Mouse (Mus musculus): ENCODE results near the gene 4930595D18Rik. TPM values are rescaled to one million over a fixed set of nuclear protein-coding genes. Genes with fewer than 3 reads are reported as not detected.

4930595D18Rik gene
- not detected in 2 replicates for polyA plus RNA-seq (2015; fragmentation: Nextera tagmentation; extraction: Ambion mirVana)

- Histone ChIP-seq H3K27me3 (ENCODE audit: control insufficient read depth, insufficient read depth, low read depth, low read length) (no peaks in the 10 kb centered on the region), H3K4me1 (ENCODE audit: control insufficient read depth, insufficient read depth, low read length) (no peaks in the 10 kb centered on the region), H3K4me3 (ENCODE audit: low read depth, low read length) (no peak within 1 kb of the TSS), H3K9ac (ENCODE audit: low read depth, low read length) (no peak within 1 kb of the TSS), H3K4me2 (ENCODE audit: low read length) (no peak within 1 kb of the TSS), H3K9me3 (replicated peaks; ENCODE audit: control insufficient read depth, low read length, poor library complexity, severe bottlenecking) (no peaks in the 10 kb centered on the region), H3K27ac (ENCODE audit: low read length) (no peak within 1 kb of the TSS), H3K36me3 (ENCODE audit: control insufficient read depth, insufficient read depth, low read length) (no peaks in the 10 kb centered on the region)
- 79% methylated on average over 5 of the region's 5 CpGs for WGBS
- ATAC-seq, result no peak
Observed at GRCm38 (mm10) chr12:111184476-111184875, at the start of gene 4930595D18Rik. TSS of gene 4930595D18Rik (minus strand) at chr12:111184491.

- Histone ChIP-seq H3K36me3 (ENCODE audit: control insufficient read depth, insufficient read depth, low read length) (peaks cover 4% of the 10 kb centered on the region; the same call in 1 of the 2 replicates), H3K9me3 (replicated peaks; ENCODE audit: control insufficient read depth, low read length, poor library complexity, severe bottlenecking) (no peaks in the 10 kb centered on the region), H3K4me3 (ENCODE audit: low read depth, low read length) (no peak overlapping the region), H3K4me1 (ENCODE audit: control insufficient read depth, insufficient read depth, low read length) (peaks cover 5% of the 10 kb centered on the region; the same call in 1 of the 2 replicates), H3K27ac (ENCODE audit: low read length) (no peak overlapping the region), H3K4me2 (ENCODE audit: low read length) (no peak overlapping the region), H3K9ac (ENCODE audit: low read depth, low read length) (no peak overlapping the region), H3K27me3 (ENCODE audit: control insufficient read depth, insufficient read depth, low read depth, low read length) (no peaks in the 10 kb centered on the region)
- WGBS, result 94% methylated on average over 4 of the region's 4 CpGs
- ATAC-seq, result no peak
Observed at GRCm38 (mm10) chr12:111233798-111234197, 49.5 kb upstream of the 4930595D18Rik start.

DNA sequence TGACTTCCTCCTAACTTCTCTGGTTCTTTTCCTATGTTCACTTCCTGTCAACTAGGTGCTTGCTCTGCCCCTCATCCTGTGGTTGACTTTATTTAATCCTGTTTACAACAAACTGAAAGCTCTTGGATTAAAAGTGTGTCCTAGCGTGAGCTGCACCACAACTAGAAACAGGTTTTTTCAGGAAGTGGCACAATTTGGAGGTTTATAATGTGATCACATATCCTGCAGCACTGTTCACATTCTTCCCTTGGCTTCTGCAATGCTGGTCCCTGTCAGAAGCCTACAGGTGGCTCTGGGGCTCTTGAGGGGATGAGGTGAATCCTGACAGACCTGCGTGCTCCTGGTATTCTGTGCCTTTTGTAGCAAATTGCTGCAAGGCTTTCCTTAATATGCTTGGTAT lies 46.5 kb upstream of the 4930595D18Rik start:
- no peak overlapping the region for H3K4me2 ChIP-seq (ENCODE audit: low read length)
- H3K9ac ChIP-seq (ENCODE audit: low read depth, low read length), result no peak overlapping the region
- ATAC-seq, result no peak
- H3K9me3 ChIP-seq (replicated peaks; ENCODE audit: control insufficient read depth, low read length, poor library complexity, severe bottlenecking), result no peaks in the 10 kb centered on the region
- no peaks in the 10 kb centered on the region for H3K27me3 ChIP-seq (ENCODE audit: control insufficient read depth, insufficient read depth, low read depth, low read length)
- H3K4me1 ChIP-seq (ENCODE audit: control insufficient read depth, insufficient read depth, low read length), result no peaks in the 10 kb centered on the region
- H3K4me3 ChIP-seq (ENCODE audit: low read depth, low read length), result no peak overlapping the region
- H3K27ac ChIP-seq (ENCODE audit: low read length), result no peak overlapping the region
- WGBS, result 96% methylated on average over 2 of the region's 2 CpGs
- no peaks in the 10 kb centered on the region for H3K36me3 ChIP-seq (ENCODE audit: control insufficient read depth, insufficient read depth, low read length)

DNA sequence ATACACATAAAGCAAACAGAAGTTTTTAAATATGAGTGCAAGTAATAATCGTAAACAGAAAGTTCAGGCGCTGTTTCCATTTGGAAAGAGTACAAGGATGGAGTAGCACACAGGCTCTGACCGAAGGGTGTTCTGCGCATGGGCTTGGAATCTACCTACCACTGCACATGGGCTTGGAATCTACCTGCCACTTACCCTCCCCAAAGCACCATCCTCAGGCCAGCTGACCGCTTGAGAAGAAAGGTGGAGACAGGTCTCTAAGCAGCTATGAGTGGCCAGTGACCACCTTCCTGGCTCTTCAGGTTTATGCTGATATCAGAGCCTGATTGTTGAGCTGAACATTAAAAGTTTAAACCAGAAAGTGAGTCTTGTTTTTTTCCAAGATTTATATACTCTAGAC lies 44.2 kb upstream of the 4930595D18Rik start:
- Histone ChIP-seq H3K4me1 (ENCODE audit: control insufficient read depth, insufficient read depth, low read length) (no peaks in the 10 kb centered on the region), H3K9me3 (replicated peaks; ENCODE audit: control insufficient read depth, low read length, poor library complexity, severe bottlenecking) (no peaks in the 10 kb centered on the region), H3K4me3 (ENCODE audit: low read depth, low read length) (no peak overlapping the region), H3K27ac (ENCODE audit: low read length) (no peak overlapping the region), H3K27me3 (ENCODE audit: control insufficient read depth, insufficient read depth, low read depth, low read length) (no peaks in the 10 kb centered on the region), H3K36me3 (ENCODE audit: control insufficient read depth, insufficient read depth, low read length) (no peaks in the 10 kb centered on the region), H3K9ac (ENCODE audit: low read depth, low read length) (no peak overlapping the region), H3K4me2 (ENCODE audit: low read length) (no peak overlapping the region)
- no peak for ATAC-seq
- 97% methylated on average over 5 of the region's 5 CpGs for WGBS

DNA sequence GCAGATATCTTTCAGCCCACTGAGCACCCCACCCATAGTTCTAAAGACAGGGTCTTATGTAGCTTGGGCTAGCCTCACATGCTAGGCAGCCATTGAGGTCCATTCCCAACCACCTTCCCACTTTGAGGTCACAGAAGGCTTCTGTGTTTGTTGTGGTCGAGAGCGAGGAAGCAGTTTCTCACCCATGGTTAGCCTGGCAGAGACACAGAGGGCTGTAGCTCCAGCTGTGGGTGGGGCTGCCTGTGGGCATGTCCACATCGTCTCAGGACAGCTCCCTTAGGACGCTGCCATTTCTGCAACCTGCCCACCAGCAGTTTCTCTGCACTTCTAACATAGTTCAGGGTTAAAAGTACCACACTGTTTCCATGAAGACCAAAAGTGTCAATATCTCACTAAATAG lies 43.1 kb upstream of the 4930595D18Rik start:
- H3K27ac ChIP-seq (ENCODE audit: low read length), result no peak overlapping the region
- no peak overlapping the region for H3K4me2 ChIP-seq (ENCODE audit: low read length)
- 81% methylated on average over 4 of the region's 4 CpGs for WGBS

DNA sequence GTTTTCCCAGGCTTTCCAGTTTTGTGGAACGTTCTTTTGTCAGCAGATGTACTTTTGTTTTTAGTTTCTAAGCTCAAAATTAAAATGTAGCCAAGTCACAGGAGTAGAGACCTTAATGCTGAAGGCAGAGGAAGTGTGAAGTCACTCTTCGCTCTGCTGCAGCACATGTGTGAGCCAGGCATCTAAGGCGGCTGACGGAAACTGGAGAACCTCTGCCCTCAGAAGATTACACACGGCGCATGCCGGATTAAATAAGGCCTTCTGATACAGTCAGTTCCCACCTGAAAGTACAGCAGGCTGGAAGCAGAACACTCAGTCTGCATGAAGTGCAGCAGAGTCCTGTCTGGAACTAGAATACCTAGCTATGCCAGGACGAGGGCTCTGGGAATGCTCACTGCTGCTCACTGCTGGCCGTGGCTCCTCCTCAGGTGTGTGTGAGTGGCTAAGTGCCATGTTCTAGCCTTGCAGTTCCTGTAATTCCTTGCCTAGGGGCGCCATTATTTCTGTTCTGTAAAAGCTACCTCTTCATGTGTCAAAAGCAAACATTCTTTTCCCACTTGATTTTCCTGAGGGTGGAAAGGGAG lies 41.0 kb upstream of the 4930595D18Rik start:
- Histone ChIP-seq H3K9ac (ENCODE audit: low read depth, low read length) (no peak overlapping the region), H3K27me3 (ENCODE audit: control insufficient read depth, insufficient read depth, low read depth, low read length) (no peaks in the 10 kb centered on the region), H3K9me3 (replicated peaks; ENCODE audit: control insufficient read depth, low read length, poor library complexity, severe bottlenecking) (peaks cover 3% of the 10 kb centered on the region; the same call in 1 of the 2 replicates), H3K4me1 (ENCODE audit: control insufficient read depth, insufficient read depth, low read length) (no peaks in the 10 kb centered on the region), H3K36me3 (ENCODE audit: control insufficient read depth, insufficient read depth, low read length) (peaks cover 17% of the 10 kb centered on the region), H3K4me3 (ENCODE audit: low read depth, low read length) (no peak overlapping the region), H3K27ac (ENCODE audit: low read length) (no peak overlapping the region), H3K4me2 (ENCODE audit: low read length) (no peak overlapping the region)
- 78% methylated on average over 10 of the region's 10 CpGs for WGBS
- ATAC-seq, result no peak

More for the DNA sequence above, 43.1 kb upstream of the 4930595D18Rik start:
- ATAC-seq, result no peak
- H3K27me3 ChIP-seq (ENCODE audit: control insufficient read depth, insufficient read depth, low read depth, low read length), result no peaks in the 10 kb centered on the region
- no peak overlapping the region for H3K9ac ChIP-seq (ENCODE audit: low read depth, low read length)
- H3K36me3 ChIP-seq (ENCODE audit: control insufficient read depth, insufficient read depth, low read length), result peaks cover 2% of the 10 kb centered on the region
- H3K9me3 ChIP-seq (replicated peaks; ENCODE audit: control insufficient read depth, low read length, poor library complexity, severe bottlenecking), result no peaks in the 10 kb centered on the region
- no peaks in the 10 kb centered on the region for H3K4me1 ChIP-seq (ENCODE audit: control insufficient read depth, insufficient read depth, low read length)
- H3K4me3 ChIP-seq (ENCODE audit: low read depth, low read length), result no peak overlapping the region

DNA sequence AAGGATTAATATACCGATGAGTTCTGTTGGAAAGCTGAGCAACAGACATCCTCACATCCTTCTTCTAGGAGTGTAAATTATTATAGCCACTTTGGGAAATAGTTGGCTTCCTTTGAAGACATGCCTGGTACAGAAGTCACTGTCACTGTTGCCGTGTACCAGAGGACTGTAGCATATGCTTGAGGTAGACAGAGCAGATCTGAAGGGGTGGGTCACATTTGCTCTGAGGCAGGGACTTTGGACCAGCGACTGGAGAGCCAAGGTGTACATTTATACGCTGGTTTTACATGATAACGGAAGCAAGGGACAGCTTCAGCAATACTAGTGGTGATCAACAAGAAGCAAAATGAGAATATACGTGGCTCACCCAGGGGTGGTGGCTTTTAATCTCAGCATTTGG lies 34.6 kb upstream of the 4930595D18Rik start:
- Histone ChIP-seq H3K4me1 (ENCODE audit: control insufficient read depth, insufficient read depth, low read length) (no peaks in the 10 kb centered on the region), H3K36me3 (ENCODE audit: control insufficient read depth, insufficient read depth, low read length) (peaks cover 17% of the 10 kb centered on the region), H3K9ac (ENCODE audit: low read depth, low read length) (no peak overlapping the region), H3K4me3 (ENCODE audit: low read depth, low read length) (no peak overlapping the region), H3K4me2 (ENCODE audit: low read length) (no peak overlapping the region), H3K9me3 (replicated peaks; ENCODE audit: control insufficient read depth, low read length, poor library complexity, severe bottlenecking) (peaks cover 3% of the 10 kb centered on the region; the same call in 1 of the 2 replicates), H3K27ac (ENCODE audit: low read length) (no peak overlapping the region), H3K27me3 (ENCODE audit: control insufficient read depth, insufficient read depth, low read depth, low read length) (no peaks in the 10 kb centered on the region)
- ATAC-seq, result no peak
- WGBS, result 98% methylated on average over 6 of the region's 6 CpGs

DNA sequence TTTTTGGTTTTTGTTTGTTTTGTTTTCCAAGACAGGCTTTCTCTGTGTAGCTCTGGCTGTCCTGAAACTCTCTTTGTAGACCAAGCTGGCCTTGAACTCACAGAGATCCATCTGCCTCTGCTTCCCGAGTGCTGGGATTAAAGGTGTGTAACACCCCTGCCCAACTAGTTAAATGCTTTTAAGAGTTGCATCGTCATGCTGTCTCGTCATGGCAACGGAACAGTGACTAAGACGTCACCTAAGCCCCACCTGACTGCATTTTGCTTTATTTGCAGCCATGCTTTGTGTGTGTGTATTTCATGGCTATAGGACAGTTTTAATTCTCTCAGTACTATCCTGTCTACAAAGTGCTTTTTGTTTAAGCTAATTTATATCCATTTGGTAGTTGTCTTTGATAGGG lies 27.4 kb upstream of the 4930595D18Rik start:
- Histone ChIP-seq H3K36me3 (ENCODE audit: control insufficient read depth, insufficient read depth, low read length) (no peaks in the 10 kb centered on the region), H3K27ac (ENCODE audit: low read length) (no peak overlapping the region), H3K27me3 (ENCODE audit: control insufficient read depth, insufficient read depth, low read depth, low read length) (no peaks in the 10 kb centered on the region), H3K4me1 (ENCODE audit: control insufficient read depth, insufficient read depth, low read length) (peaks cover 5% of the 10 kb centered on the region; the same call in 1 of the 2 replicates), H3K4me3 (ENCODE audit: low read depth, low read length) (no peak overlapping the region), H3K4me2 (ENCODE audit: low read length) (no peak overlapping the region), H3K9me3 (replicated peaks; ENCODE audit: control insufficient read depth, low read length, poor library complexity, severe bottlenecking) (no peaks in the 10 kb centered on the region), H3K9ac (ENCODE audit: low read depth, low read length) (no peak overlapping the region)
- 60% methylated on average over 5 of the region's 5 CpGs for WGBS
- no peak for ATAC-seq

- no peaks in the 10 kb centered on the region for H3K27me3 ChIP-seq (ENCODE audit: control insufficient read depth, insufficient read depth, low read depth, low read length)
- H3K4me1 ChIP-seq (ENCODE audit: control insufficient read depth, insufficient read depth, low read length), result peaks cover 22% of the 10 kb centered on the region
- 90% methylated on average over 3 of the region's 3 CpGs for WGBS
- H3K4me3 ChIP-seq (ENCODE audit: low read depth, low read length), result no peak overlapping the region
- H3K36me3 ChIP-seq (ENCODE audit: control insufficient read depth, insufficient read depth, low read length), result no peaks in the 10 kb centered on the region
- no peak overlapping the region for H3K9ac ChIP-seq (ENCODE audit: low read depth, low read length)
- no peak for ATAC-seq
- H3K27ac ChIP-seq (ENCODE audit: low read length), result no peak overlapping the region
- no peak overlapping the region for H3K4me2 ChIP-seq (ENCODE audit: low read length)
- H3K9me3 ChIP-seq (replicated peaks; ENCODE audit: control insufficient read depth, low read length, poor library complexity, severe bottlenecking), result no peaks in the 10 kb centered on the region
Observed at GRCm38 (mm10) chr12:111207641-111208040, 23.4 kb upstream of the 4930595D18Rik start.

Data from midbrain, embryonic 16.5 days (tissue).